Mouse (Mus musculus) embryonic facial prominence, embryonic 13.5 days (tissue): ENCODE results near the gene Ankrd10. TPM values are rescaled to one million over a fixed set of nuclear protein-coding genes. Genes with fewer than 3 reads are reported as not detected.

Experiments used
- ATAC-seq: fragments of 200-750 bp; cut with Nextera tagmentation; 2 replicates; pipeline ENCODE4 v1.8.0; 2017; ENCODE audit warnings: low read depth; ENCODE audit not compliant: insufficient number of reproducible peaks, insufficient read depth, low FRiP score, low TSS enrichment
- H3K27ac ChIP-seq: fragments of 300-500 bp; sonication (generic); 2 replicates; pipeline ENCODE4 v1.5.1; 2015; ENCODE audit warnings: moderate library complexity, mild to moderate bottlenecking, inconsistent platforms
- H3K27me3 ChIP-seq: fragments of 300-500 bp; sonication (generic); 2 replicates; pipeline ENCODE4 v1.6.1; 2015; ENCODE audit warnings: mild to moderate bottlenecking, inconsistent platforms
- H3K36me3 ChIP-seq: fragments of 300-500 bp; sonication (generic); 2 replicates; pipeline ENCODE4 v1.6.1; 2015; ENCODE audit warnings: mild to moderate bottlenecking, inconsistent platforms
- H3K4me1 ChIP-seq: fragments of 300-500 bp; sonication (generic); 2 replicates; pipeline ENCODE4 v1.6.1; 2015; ENCODE audit warnings: inconsistent platforms
- H3K4me2 ChIP-seq: fragments of 300-500 bp; sonication (generic); 2 replicates; pipeline ENCODE4 v1.6.1; 2015; ENCODE audit warnings: moderate library complexity, mild to moderate bottlenecking, inconsistent platforms
- H3K4me3 ChIP-seq: fragments of 300-500 bp; sonication (generic); 2 replicates; pipeline ENCODE4 v1.5.1; 2015; ENCODE audit warnings: mild to moderate bottlenecking, inconsistent platforms
- H3K9ac ChIP-seq: fragments of 300-500 bp; sonication (generic); 2 replicates; pipeline ENCODE4 v1.6.1; 2015; ENCODE audit warnings: mild to moderate bottlenecking, inconsistent platforms
- H3K9me3 ChIP-seq: fragments of 300-500 bp; sonication (generic); 2 replicates; pipeline ENCODE4 v1.6.1; 2016; ENCODE audit warnings: inconsistent platforms
- WGBS: fragments of 180-500 bp; shearing (Covaris S2); methylation state at CpG from one replicate; pipeline ENCODE4 v1.1.7; 2015; ENCODE audit warnings: mixed read lengths; 5-methylcytosine and 5-hydroxymethylcytosine counted together
- polyA plus RNA-seq: library from polyadenylated mRNA; unstranded; fragments of >200 nt; fragmentation: Nextera tagmentation; extraction: Ambion mirVana; gene quantifications from 2 replicates; pipeline ENCODE4 v1.2.1, GENCODE M21; 2015

Gene Ankrd10
- polyA plus RNA-seq, 1 experiment from 2014 or later: 92.6 TPM

DNA sequence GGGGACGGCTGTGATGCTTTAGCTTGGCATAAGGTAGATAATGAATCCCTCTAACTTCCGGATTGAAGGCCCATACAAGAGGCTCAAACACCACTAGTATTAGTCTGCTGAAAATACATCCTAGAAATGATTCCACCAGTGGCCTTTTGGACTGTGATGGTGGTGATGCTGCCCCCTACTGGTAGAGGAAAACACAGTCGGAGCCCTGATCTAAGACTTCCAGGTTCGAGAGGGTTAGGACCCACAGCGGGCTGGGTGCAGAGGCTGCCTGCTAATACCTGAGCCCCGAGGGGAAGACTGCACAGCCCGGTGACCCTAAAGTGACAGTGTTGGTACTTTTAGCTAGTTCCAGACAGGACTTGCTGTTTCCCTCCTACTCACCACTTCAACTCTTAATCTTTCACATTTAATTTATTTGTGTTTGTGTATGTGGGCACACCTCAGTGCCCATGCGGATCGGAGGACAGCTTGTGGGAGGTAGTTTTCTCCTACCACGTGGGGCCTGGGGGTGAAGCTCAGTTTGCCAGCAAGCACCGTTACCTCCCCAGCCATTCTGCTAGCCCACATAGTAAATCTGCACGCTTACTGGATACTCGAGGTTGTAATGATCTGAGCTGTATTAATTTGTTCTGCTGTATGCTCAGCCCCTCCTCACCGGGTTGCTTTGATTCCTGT, 33.4 kb downstream of the Ankrd10 start:
- WGBS: 40% methylated on average over 14 of the region's 14 CpGs
- Histone ChIP-seq H3K36me3 (peaks cover 13% of the 10 kb centered on the region), H3K27me3 (no peaks in the 10 kb centered on the region), H3K27ac (no peak overlapping the region), H3K9me3 (no peaks in the 10 kb centered on the region), H3K4me1 (peaks cover 3% of the 10 kb centered on the region; the same call in 1 of the 2 replicates), H3K9ac (no peak overlapping the region), H3K4me3 (no peak overlapping the region), H3K4me2 (no peak overlapping the region)
- no peak for ATAC-seq

- Histone ChIP-seq H3K4me3 (no peak overlapping the region), H3K27me3 (no peaks in the 10 kb centered on the region), H3K4me1 (peaks cover 3% of the 10 kb centered on the region; the same call in 1 of the 2 replicates), H3K4me2 (no peak overlapping the region), H3K27ac (no peak overlapping the region), H3K9ac (no peak overlapping the region), H3K9me3 (no peaks in the 10 kb centered on the region), H3K36me3 (peaks cover 5% of the 10 kb centered on the region)
- ATAC-seq: peak; percentile 18; the same call in 1 of the 2 replicates
- 85% methylated on average over 5 of the region's 5 CpGs for WGBS
Measured at GRCm38 (mm10) chr8:11600301-11600951, 35.1 kb downstream of the Ankrd10 start.

GRCm38 (mm10) chr8:11593222-11593884, 42.2 kb downstream of the Ankrd10 start:
- Histone ChIP-seq H3K4me2 (no peak overlapping the region), H3K4me3 (no peak overlapping the region), H3K9ac (no peak overlapping the region), H3K27me3 (no peaks in the 10 kb centered on the region), H3K27ac (no peak overlapping the region), H3K4me1 (peaks cover 7% of the 10 kb centered on the region), H3K36me3 (no peaks in the 10 kb centered on the region), H3K9me3 (no peaks in the 10 kb centered on the region)
- 69% methylated on average over 12 of the region's 12 CpGs for WGBS
- no peak for ATAC-seq

DNA sequence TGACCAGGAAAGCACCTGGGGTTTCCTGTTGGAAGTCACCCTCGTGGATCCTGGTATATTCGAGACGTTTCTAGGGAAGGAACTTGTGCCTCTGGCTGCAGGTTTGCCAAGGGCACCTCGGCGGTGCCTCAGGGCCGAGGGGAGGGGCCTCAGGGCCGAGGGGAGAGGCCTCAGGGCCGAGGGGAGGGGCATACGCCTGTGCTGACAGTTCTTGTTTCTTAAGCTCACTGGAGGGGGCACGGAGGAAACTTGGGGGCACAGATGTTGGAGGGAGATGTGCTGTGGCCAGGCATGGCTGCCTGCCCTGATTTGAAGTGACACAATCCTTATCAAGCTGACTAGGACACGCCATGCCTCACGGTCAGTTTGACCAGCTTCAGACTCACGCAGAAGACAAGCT, 43.3 kb downstream of the Ankrd10 start:
- Histone ChIP-seq H3K4me1 (peaks cover 7% of the 10 kb centered on the region), H3K4me2 (peak overlapping the region; percentile 26; the same call in 1 of the 2 replicates), H3K36me3 (no peaks in the 10 kb centered on the region), H3K27ac (peak overlapping the region; percentile 64), H3K27me3 (no peaks in the 10 kb centered on the region), H3K9ac (no peak overlapping the region), H3K4me3 (no peak overlapping the region), H3K9me3 (no peaks in the 10 kb centered on the region)
- no peak for ATAC-seq
- 41% methylated on average over 13 of the region's 13 CpGs for WGBS

GRCm38 (mm10) chr8:11591837-11592236, 43.7 kb downstream of the Ankrd10 start:
- peaks cover 7% of the 10 kb centered on the region for H3K4me1 ChIP-seq
- no peak overlapping the region for H3K9ac ChIP-seq
- H3K4me3 ChIP-seq: no peak overlapping the region
- H3K4me2 ChIP-seq: no peak overlapping the region
- 0 out of 2 replicates have a peak, but pooled peaks have one; percentile 61 for ATAC-seq
- no peaks in the 10 kb centered on the region for H3K36me3 ChIP-seq
- 38% methylated on average over 4 of the region's 4 CpGs for WGBS
- H3K27ac ChIP-seq: peak overlapping the region; percentile 64
- H3K9me3 ChIP-seq: no peaks in the 10 kb centered on the region
- no peaks in the 10 kb centered on the region for H3K27me3 ChIP-seq

GRCm38 (mm10) chr8:11586374-11586745, 49.2 kb downstream of the Ankrd10 start:
- H3K4me1 ChIP-seq: peaks cover 14% of the 10 kb centered on the region
- H3K36me3 ChIP-seq: no peaks in the 10 kb centered on the region
- ATAC-seq: no peak
- no peaks in the 10 kb centered on the region for H3K27me3 ChIP-seq
- no peak overlapping the region for H3K9ac ChIP-seq
- H3K9me3 ChIP-seq: peaks cover 8% of the 10 kb centered on the region; the same call in 1 of the 2 replicates
- no peak overlapping the region for H3K4me3 ChIP-seq
- peak overlapping the region; percentile 80 for H3K27ac ChIP-seq
- no peak overlapping the region for H3K4me2 ChIP-seq
- 47% methylated on average over 2 of the region's 2 CpGs for WGBS

GRCm38 (mm10) chr8:11585513-11586373, 49.8 kb downstream of the Ankrd10 start:
- peak overlapping the region; percentile 80 for H3K27ac ChIP-seq
- H3K4me2 ChIP-seq: peak overlapping the region; percentile 33
- WGBS: 47% methylated on average over 21 of the region's 21 CpGs
- no peaks in the 10 kb centered on the region for H3K36me3 ChIP-seq
- H3K9me3 ChIP-seq: peaks cover 8% of the 10 kb centered on the region; the same call in 1 of the 2 replicates
- H3K4me3 ChIP-seq: no peak overlapping the region
- H3K4me1 ChIP-seq: peaks cover 14% of the 10 kb centered on the region
- H3K9ac ChIP-seq: 0 out of 2 replicates have a peak overlapping the region, but pooled peaks have one; percentile 36
- no peaks in the 10 kb centered on the region for H3K27me3 ChIP-seq
- 0 out of 2 replicates have a peak, but pooled peaks have one; percentile 56 for ATAC-seq

- no peak overlapping the region for H3K4me3 ChIP-seq
- H3K9ac ChIP-seq: no peak overlapping the region; the same call in 1 of the 2 replicates
- H3K9me3 ChIP-seq: no peaks in the 10 kb centered on the region
- WGBS: 58% methylated on average over 16 of the region's 16 CpGs
- peaks cover 9% of the 10 kb centered on the region for H3K27me3 ChIP-seq
- no peaks in the 10 kb centered on the region for H3K36me3 ChIP-seq
- ATAC-seq: no peak
- H3K4me2 ChIP-seq: no peak overlapping the region
- H3K27ac ChIP-seq: no peak overlapping the region
- H3K4me1 ChIP-seq: peaks cover 21% of the 10 kb centered on the region
Measured at GRCm38 (mm10) chr8:11575604-11576384, 59.8 kb downstream of the Ankrd10 start.

DNA sequence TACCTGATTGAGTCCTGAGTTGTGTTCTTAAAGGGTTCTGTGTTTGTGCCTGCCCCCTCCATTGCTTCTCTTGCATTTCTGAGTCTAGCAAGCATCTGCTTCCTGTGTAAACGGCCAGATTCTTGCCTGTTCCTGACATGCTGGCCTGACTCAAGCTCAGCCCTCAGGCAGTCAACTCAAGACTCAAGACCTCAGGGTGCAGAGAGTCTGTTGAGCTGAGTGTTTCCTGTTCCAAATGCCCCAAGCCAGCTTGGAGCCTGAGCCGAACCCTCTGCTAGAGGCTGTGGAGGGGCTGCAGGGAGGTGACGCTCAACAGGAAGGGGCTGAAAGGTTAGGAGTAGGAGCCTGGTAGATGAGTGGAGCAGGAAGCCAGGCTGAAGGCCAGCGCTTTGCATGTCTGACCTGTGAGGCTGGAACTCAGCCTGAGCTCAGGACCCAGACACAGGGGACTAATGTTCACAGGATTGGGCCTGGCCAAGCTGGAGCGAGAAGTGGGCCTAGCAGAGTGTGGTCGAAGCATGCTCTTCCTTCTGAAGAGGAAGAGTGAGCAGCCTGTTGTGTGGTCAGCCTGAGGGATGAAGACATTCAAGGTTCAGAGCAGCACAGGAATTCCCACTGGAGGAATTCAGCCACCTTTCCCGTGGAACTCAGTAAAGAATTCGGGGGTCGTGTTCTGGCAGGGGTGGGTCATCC, 60.5 kb downstream of the Ankrd10 start:
- Histone ChIP-seq H3K27ac (no peak overlapping the region), H3K4me3 (no peak overlapping the region), H3K9ac (no peak overlapping the region), H3K4me1 (peaks cover 21% of the 10 kb centered on the region), H3K9me3 (no peaks in the 10 kb centered on the region), H3K27me3 (peaks cover 9% of the 10 kb centered on the region), H3K4me2 (no peak overlapping the region), H3K36me3 (no peaks in the 10 kb centered on the region)
- ATAC-seq: no peak
- 53% methylated on average over 9 of the region's 9 CpGs for WGBS

- 78% methylated on average over 6 of the region's 6 CpGs for WGBS
- H3K36me3 ChIP-seq: 0 out of 2 replicates have a peak, but pooled peaks cover 7% of the 10 kb centered on the region
- H3K27ac ChIP-seq: no peak overlapping the region
- no peak overlapping the region for H3K4me3 ChIP-seq
- no peak overlapping the region for H3K9ac ChIP-seq
- H3K4me2 ChIP-seq: no peak overlapping the region
- peaks cover 9% of the 10 kb centered on the region for H3K27me3 ChIP-seq
- ATAC-seq: no peak
- no peaks in the 10 kb centered on the region for H3K9me3 ChIP-seq
- peaks cover 35% of the 10 kb centered on the region for H3K4me1 ChIP-seq
Measured at GRCm38 (mm10) chr8:11572428-11572827, 63.1 kb downstream of the Ankrd10 start.
